Mouse (Mus musculus): ENCODE measurements around the gene Gm136. TPM values are rescaled to one million over a fixed set of nuclear protein-coding genes. Genes with fewer than 3 reads are reported as not detected.

Gm136 gene
- polyA plus RNA-seq (2017; shearing (Covaris generic)), result not detected

GRCm38 (mm10) chr4:34756163-34756562, at the start of gene Gm136:
Gm136 (minus strand) TSS chr4:34756263.

GRCm38 (mm10) chr4:34777677-34778527, 21.8 kb upstream of the Gm136 start, which contains the start of gene Smim8:
Smim8 (minus strand) TSS chr4:34778423.

DNA sequence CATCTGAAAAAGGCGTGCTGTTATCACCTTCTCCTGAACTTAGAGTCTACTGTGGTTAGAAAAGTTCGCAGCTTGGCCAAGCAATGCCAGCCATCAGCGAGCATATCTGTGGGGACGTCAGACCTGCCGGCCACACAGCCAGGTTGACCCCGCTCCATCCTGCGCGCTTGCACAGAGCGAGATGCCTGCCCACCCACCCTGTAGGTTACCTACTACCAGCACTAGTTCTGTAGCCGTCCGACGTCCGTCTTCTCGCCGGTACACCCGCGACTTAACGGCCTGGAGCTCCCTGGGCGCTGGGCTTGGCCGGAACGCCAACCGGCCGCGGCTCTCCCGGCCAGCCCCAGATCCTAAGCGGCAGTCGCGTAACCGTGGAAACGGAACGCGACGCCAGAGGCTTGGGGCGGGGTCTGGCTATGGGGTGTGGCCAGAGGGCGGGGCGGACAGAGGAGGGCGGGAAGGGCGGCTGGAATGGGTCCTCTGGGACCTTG, 26.2 kb downstream of the Gm136 start, which contains the start of gene Cfap206:
TSS of gene Cfap206 (minus strand) at position 356 of the 491 bp plus-strand sequence.

Other genes starting within 250 kb of the Gm136 start
- gene Akirin2, start 205.3 kb downstream of the Gm136 start, polyA plus RNA-seq (2017; shearing (Covaris generic)), result 79.9 TPM
- gene Orc3, start 141.3 kb downstream of the Gm136 start, polyA plus RNA-seq (2017; shearing (Covaris generic)), result 88.4 TPM
- gene Rars2, start 141.3 kb downstream of the Gm136 start, polyA plus RNA-seq (2017; shearing (Covaris generic)), result 15.7 TPM
- 9.6 TPM for gene Slc35a1, start 68.8 kb downstream of the Gm136 start, polyA plus RNA-seq (2017; shearing (Covaris generic))
- gene Cfap206, start 26.1 kb downstream of the Gm136 start, polyA plus RNA-seq (2017; shearing (Covaris generic)), result not detected
- gene Smim8, start 22.2 kb upstream of the Gm136 start, polyA plus RNA-seq (2017; shearing (Covaris generic)), result 25.8 TPM
- gene Zfp292, start 126.7 kb upstream of the Gm136 start, polyA plus RNA-seq (2017; shearing (Covaris generic)), result 39.7 TPM
- gene Cga, start 137.5 kb upstream of the Gm136 start, polyA plus RNA-seq (2017; shearing (Covaris generic)), result not detected